Mouse (Mus musculus) liver, embryonic 11.5 days (tissue): ENCODE data around the gene Nup153. TPM values are rescaled to one million over a fixed set of nuclear protein-coding genes. Genes with fewer than 3 reads are reported as not detected.
A peak's percentile ranks its signal among the peaks of the same experiment; 100 is the strongest.

ENCODE experiments used
- ATAC-seq: fragments of 200-750 bp; cut with Nextera tagmentation; replicated peaks from 2 replicates; pipeline ENCODE4 v1.8.0; 2017; ENCODE audit warnings: moderate number of reproducible peaks, mild to moderate bottlenecking, moderate TSS enrichment, moderate library complexity; ENCODE audit not compliant: low FRiP score
- DNase-seq: peaks from one replicate; pipeline ENCODE4 v3.0.0-alpha.2; 2017; ENCODE audit warnings: low spot score
- H3K27ac ChIP-seq: fragments of 300-500 bp; sonication (generic); 2 replicates; pipeline ENCODE4 v1.5.1; 2014; ENCODE audit warnings: mild to moderate bottlenecking, low read depth, low read length, control low read depth
- H3K27me3 ChIP-seq: fragments of 300-500 bp; sonication (generic); replicated peaks from 2 replicates; pipeline ENCODE4 v1.6.1; 2014; ENCODE audit warnings: low read length, mixed read lengths; ENCODE audit not compliant: control insufficient read depth, insufficient read depth
- H3K36me3 ChIP-seq: fragments of 300-500 bp; sonication (generic); 2 replicates; pipeline ENCODE4 v1.6.1; 2014; ENCODE audit warnings: mild to moderate bottlenecking, low read length, moderate library complexity, mixed read lengths; ENCODE audit not compliant: control insufficient read depth, insufficient read depth
- H3K4me1 ChIP-seq: fragments of 300-500 bp; sonication (generic); replicated peaks from 2 replicates; pipeline ENCODE4 v1.6.1; 2014; ENCODE audit warnings: low read length, mixed read lengths; ENCODE audit not compliant: control insufficient read depth, insufficient read depth
- H3K4me2 ChIP-seq: fragments of 300-500 bp; sonication (generic); 2 replicates; pipeline ENCODE4 v1.6.1; 2014; ENCODE audit warnings: mild to moderate bottlenecking, control low read depth, moderate library complexity
- H3K4me3 ChIP-seq: fragments of 300-500 bp; sonication (generic); 2 replicates; pipeline ENCODE4 v1.5.1; 2014; ENCODE audit warnings: low read depth, low read length, control low read depth
- H3K9ac ChIP-seq: fragments of 300-500 bp; sonication (generic); 2 replicates; pipeline ENCODE4 v1.6.1; 2014; ENCODE audit warnings: low read depth, low read length, control low read depth
- H3K9me3 ChIP-seq: fragments of 300-500 bp; sonication (generic); 2 replicates; pipeline ENCODE4 v1.6.1; 2016; ENCODE audit warnings: low read length, inconsistent platforms, mixed read lengths; ENCODE audit not compliant: control insufficient read depth
- WGBS: fragments of 180-500 bp; shearing (Covaris S2); extraction: QIAGEN DNeasy Blood & Tissue Kit; methylation state at CpG from one replicate; pipeline ENCODE4 v1.1.7; 2014; 5-methylcytosine and 5-hydroxymethylcytosine counted together
- polyA plus RNA-seq: library from polyadenylated mRNA; unstranded; fragments of >200 nt; fragmentation: Nextera tagmentation; extraction: Ambion mirVana; gene quantifications from 2 replicates; pipeline ENCODE4 v1.2.1, GENCODE M21; 2014

The Nup153 gene
- polyA plus RNA-seq, 1 experiment from 2014 or later, result 41.6 TPM

GRCm38 (mm10) chr13:46669620-46670271, 58.0 kb downstream of the Nup153 start:
- peak; percentile 35 for DNase-seq
- ATAC-seq, result peak; percentile 59
- no peaks in the 10 kb centered on the region for H3K27me3 ChIP-seq
- H3K4me3 ChIP-seq, result peak overlapping the region; percentile 96
- under 1% methylated on average over 71 of the region's 96 CpGs for WGBS
- peaks cover 6% of the 10 kb centered on the region; the same call in 1 of the 2 replicates for H3K4me1 ChIP-seq
- peak overlapping the region; percentile 80 for H3K27ac ChIP-seq
- H3K9me3 ChIP-seq, result no peaks in the 10 kb centered on the region
- H3K36me3 ChIP-seq, result peaks cover 16% of the 10 kb centered on the region
- peak overlapping the region; percentile 92 for H3K4me2 ChIP-seq
- H3K9ac ChIP-seq, result peak overlapping the region; percentile 95

GRCm38 (mm10) chr13:46669048-46669619, 58.6 kb downstream of the Nup153 start, which contains the start of gene Fam8a1:
Gene Fam8a1 (plus strand): TSS chr13:46669522.
- peaks cover 6% of the 10 kb centered on the region; the same call in 1 of the 2 replicates for H3K4me1 ChIP-seq
- peak within 1 kb of the TSS; percentile 96 for H3K4me3 ChIP-seq
- WGBS, result 1% methylated on average over 46 of the region's 46 CpGs
- H3K4me2 ChIP-seq, result peak within 1 kb of the TSS; percentile 92
- peak within 1 kb of the TSS; percentile 80 for H3K27ac ChIP-seq
- ATAC-seq (peak; percentile 95), DNase-seq (peak; percentile 98)
- H3K36me3 ChIP-seq, result peaks cover 16% of the 10 kb centered on the region
- no peaks in the 10 kb centered on the region for H3K9me3 ChIP-seq
- H3K9ac ChIP-seq, result peak within 1 kb of the TSS; percentile 95
- H3K27me3 ChIP-seq, result no peaks in the 10 kb centered on the region

DNA sequence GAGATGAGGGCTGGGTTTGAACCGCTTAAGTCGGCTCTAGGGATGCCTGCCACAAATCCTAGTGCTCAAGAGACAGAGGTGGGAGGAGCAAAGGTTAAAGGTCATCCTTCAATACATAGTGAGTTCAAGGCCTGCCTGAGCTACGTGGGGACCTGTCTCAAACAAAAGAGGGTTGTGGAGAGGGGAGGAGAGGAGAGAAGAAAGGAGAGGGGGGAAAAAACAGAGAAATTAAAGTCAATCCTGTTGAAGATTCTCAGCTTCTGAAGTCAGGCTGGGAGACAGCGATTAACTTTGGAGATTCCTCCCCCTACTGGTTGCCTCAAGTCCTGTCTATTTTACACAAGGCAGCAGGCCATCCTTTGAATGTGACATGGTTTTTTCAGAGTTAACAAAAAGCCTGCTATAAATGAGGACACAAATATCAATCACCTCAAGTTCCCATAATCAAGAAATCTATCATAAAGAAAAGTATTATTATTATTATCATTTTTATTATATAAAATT, 64.2 kb downstream of the Nup153 start:
- no peak for DNase-seq
- Histone ChIP-seq H3K9ac (no peak overlapping the region), H3K4me2 (no peak overlapping the region), H3K4me3 (no peak overlapping the region), H3K36me3 (no peaks in the 10 kb centered on the region), H3K27ac (no peak overlapping the region), H3K4me1 (no peaks in the 10 kb centered on the region), H3K27me3 (no peaks in the 10 kb centered on the region), H3K9me3 (no peaks in the 10 kb centered on the region)
- WGBS, result 39% methylated on average over 4 of the region's 4 CpGs
- no peak for ATAC-seq

- Histone ChIP-seq H3K27me3 (no peaks in the 10 kb centered on the region), H3K9ac (no peak overlapping the region), H3K9me3 (no peaks in the 10 kb centered on the region), H3K4me1 (no peaks in the 10 kb centered on the region), H3K4me3 (no peak overlapping the region), H3K36me3 (no peaks in the 10 kb centered on the region), H3K4me2 (no peak overlapping the region), H3K27ac (no peak overlapping the region)
- 80% methylated on average over 5 of the region's 5 CpGs for WGBS
- ATAC-seq (no peak), DNase-seq (no peak)
These were observed 68.5 kb downstream of the Nup153 start for GRCm38 (mm10) chr13:46659211-46659610.

GRCm38 (mm10) chr13:46654566-46654965, 73.2 kb downstream of the Nup153 start:
- Histone ChIP-seq H3K4me1 (no peaks in the 10 kb centered on the region), H3K27ac (no peak overlapping the region), H3K4me2 (no peak overlapping the region), H3K36me3 (no peaks in the 10 kb centered on the region), H3K9me3 (no peaks in the 10 kb centered on the region), H3K4me3 (no peak overlapping the region), H3K9ac (no peak overlapping the region), H3K27me3 (no peaks in the 10 kb centered on the region)
- no peak for ATAC-seq
- DNase-seq, result no peak
- WGBS, result 81% methylated on average over 5 of the region's 5 CpGs

DNA sequence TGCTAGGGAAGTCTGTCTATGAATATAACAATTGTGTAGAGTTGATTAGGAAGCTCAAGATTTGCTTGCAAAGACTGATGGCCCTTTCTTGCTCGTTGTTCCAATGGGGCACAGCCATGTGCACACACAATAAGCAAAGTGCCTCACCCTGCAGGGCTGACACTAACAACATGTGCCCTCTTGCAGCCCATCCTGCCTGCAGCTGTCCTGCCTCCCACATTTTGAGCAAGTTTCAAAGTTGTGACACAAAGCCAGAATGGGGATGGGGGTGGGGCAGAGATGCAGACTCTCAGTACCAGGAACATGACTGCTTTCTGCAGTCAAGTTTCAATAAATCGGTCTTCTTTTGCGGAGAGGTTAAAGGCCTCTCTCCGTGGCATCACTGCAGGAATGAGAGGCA, 74.1 kb downstream of the Nup153 start:
- ATAC-seq, result no peak
- H3K27ac ChIP-seq, result no peak overlapping the region
- WGBS, result 79% methylated on average over 4 of the region's 4 CpGs

GRCm38 (mm10) chr13:46652671-46653070, 75.1 kb downstream of the Nup153 start:
- 81% methylated on average over 7 of the region's 7 CpGs for WGBS
- ATAC-seq (no peak), DNase-seq (no peak)
- H3K4me3 ChIP-seq, result no peak overlapping the region
- H3K36me3 ChIP-seq, result no peaks in the 10 kb centered on the region
- no peak overlapping the region for H3K27ac ChIP-seq
- no peaks in the 10 kb centered on the region for H3K9me3 ChIP-seq
- H3K27me3 ChIP-seq, result no peaks in the 10 kb centered on the region
- H3K4me2 ChIP-seq, result no peak overlapping the region
- no peak overlapping the region for H3K9ac ChIP-seq
- no peaks in the 10 kb centered on the region for H3K4me1 ChIP-seq

More for the DNA sequence above, 74.1 kb downstream of the Nup153 start:
- no peaks in the 10 kb centered on the region for H3K9me3 ChIP-seq
- DNase-seq, result no peak
- H3K4me3 ChIP-seq, result no peak overlapping the region
- no peak overlapping the region for H3K4me2 ChIP-seq
- H3K9ac ChIP-seq, result no peak overlapping the region
- no peaks in the 10 kb centered on the region for H3K4me1 ChIP-seq
- no peaks in the 10 kb centered on the region for H3K36me3 ChIP-seq
- no peaks in the 10 kb centered on the region for H3K27me3 ChIP-seq

- Histone ChIP-seq H3K27me3 (no peaks in the 10 kb centered on the region), H3K36me3 (no peaks in the 10 kb centered on the region), H3K27ac (no peak overlapping the region), H3K9ac (no peak overlapping the region), H3K4me3 (no peak overlapping the region), H3K4me1 (no peaks in the 10 kb centered on the region), H3K4me2 (no peak overlapping the region), H3K9me3 (no peaks in the 10 kb centered on the region)
- ATAC-seq (no peak), DNase-seq (no peak)
- 75% methylated on average over 7 of the region's 7 CpGs for WGBS
These were observed 75.9 kb downstream of the Nup153 start for GRCm38 (mm10) chr13:46651853-46652252.

- DNase-seq, result no peak
- H3K9ac ChIP-seq, result no peak overlapping the region
- 87% methylated on average over 6 of the region's 6 CpGs for WGBS
- no peaks in the 10 kb centered on the region for H3K27me3 ChIP-seq
- no peak overlapping the region for H3K4me2 ChIP-seq
- 0 out of 2 replicates have a peak, but pooled peaks cover 2% of the 10 kb centered on the region for H3K36me3 ChIP-seq
- H3K4me3 ChIP-seq, result no peak overlapping the region
- peaks cover 6% of the 10 kb centered on the region; the same call in 1 of the 2 replicates for H3K9me3 ChIP-seq
- H3K27ac ChIP-seq, result no peak overlapping the region
- no peaks in the 10 kb centered on the region for H3K4me1 ChIP-seq
- no peak for ATAC-seq
These were observed 82.3 kb downstream of the Nup153 start for GRCm38 (mm10) chr13:46645476-46645875.
